Mouse (Mus musculus) heart, embryonic 11.5 days (tissue): Measurements from ENCODE around the gene Hist1h2bm. TPM values are rescaled to one million over a fixed set of nuclear protein-coding genes. Genes with fewer than 3 reads are reported as not detected.
"Not testable (repeated sequence)": the region's sequence is repeated elsewhere in the genome, so short reads cannot be mapped to it uniquely, and the experiment has no call there.

ENCODE experiments used
- ATAC-seq: fragments of 200-750 bp; cut with Nextera tagmentation; replicated peaks from 2 replicates; pipeline ENCODE4 v1.8.0; 2017; ENCODE audit warnings: moderate library complexity; ENCODE audit not compliant: insufficient number of reproducible peaks, low FRiP score, low TSS enrichment
- H3K27ac ChIP-seq: fragments of 300-500 bp; sonication (generic); 2 replicates; pipeline ENCODE4 v1.5.1; 2014; ENCODE audit warnings: mild to moderate bottlenecking, low read depth, low read length
- H3K27me3 ChIP-seq: fragments of 300-500 bp; sonication (generic); 2 replicates; pipeline ENCODE4 v1.6.1; 2014; ENCODE audit warnings: mild to moderate bottlenecking, low read length, mixed read lengths; ENCODE audit not compliant: control insufficient read depth, insufficient read depth
- H3K36me3 ChIP-seq: fragments of 300-500 bp; sonication (generic); 2 replicates; pipeline ENCODE4 v1.6.1; 2014; ENCODE audit warnings: mild to moderate bottlenecking, low read length, moderate library complexity, mixed read lengths; ENCODE audit not compliant: control insufficient read depth, insufficient read depth
- H3K4me1 ChIP-seq: fragments of 300-500 bp; sonication (generic); 2 replicates; pipeline ENCODE4 v1.6.1; 2014; ENCODE audit warnings: low read length; ENCODE audit not compliant: control insufficient read depth, insufficient read depth
- H3K4me2 ChIP-seq: fragments of 300-500 bp; sonication (generic); 2 replicates; pipeline ENCODE4 v1.6.1; 2014; ENCODE audit warnings: mild to moderate bottlenecking, moderate library complexity
- H3K4me3 ChIP-seq: fragments of 300-500 bp; sonication (generic); 2 replicates; pipeline ENCODE4 v1.5.1; 2014; ENCODE audit warnings: low read depth, low read length
- H3K9ac ChIP-seq: fragments of 300-500 bp; sonication (generic); 2 replicates; pipeline ENCODE4 v1.6.1; 2014; ENCODE audit warnings: mild to moderate bottlenecking, low read depth, low read length, moderate library complexity
- H3K9me3 ChIP-seq: fragments of 300-500 bp; sonication (generic); replicated peaks from 2 replicates; pipeline ENCODE4 v1.6.1; 2016; ENCODE audit warnings: low read length; ENCODE audit not compliant: control insufficient read depth
- WGBS: fragments of 180-500 bp; shearing (Covaris S2); extraction: QIAGEN DNeasy Blood & Tissue Kit; methylation state at CpG from one replicate; pipeline ENCODE4 v1.1.7; 2014; ENCODE audit not compliant: insufficient replicate concordance; 5-methylcytosine and 5-hydroxymethylcytosine counted together
- polyA plus RNA-seq: library from polyadenylated mRNA; unstranded; fragments of >200 nt; fragmentation: Nextera tagmentation; extraction: Ambion mirVana; gene quantifications from 2 replicates; pipeline ENCODE4 v1.2.1, GENCODE M21; 2014

The Hist1h2bm gene
- polyA plus RNA-seq, 1 experiment from 2014 or later: 1.4 TPM

GRCm38 (mm10) chr13:21722993-21723836 lies 1.4 kb downstream of the Hist1h2bm start:
- no peak overlapping the region for H3K9ac ChIP-seq
- H3K27me3 ChIP-seq: no peaks in the 10 kb centered on the region
- no peak overlapping the region for H3K27ac ChIP-seq
- peak overlapping the region; percentile 31; the same call in 1 of the 2 replicates for H3K4me2 ChIP-seq
- no peak overlapping the region for H3K4me3 ChIP-seq
- no peak for ATAC-seq
- H3K36me3 ChIP-seq: no peaks in the 10 kb centered on the region
- no peaks in the 10 kb centered on the region for H3K9me3 ChIP-seq
- H3K4me1 ChIP-seq: peaks cover 8% of the 10 kb centered on the region
- WGBS: 40% methylated on average over 5 of the region's 5 CpGs

- H3K9me3 ChIP-seq: no peaks in the 10 kb centered on the region
- no peak overlapping the region for H3K27ac ChIP-seq
- ATAC-seq: no peak
- no peaks in the 10 kb centered on the region for H3K36me3 ChIP-seq
- H3K4me1 ChIP-seq: no peaks in the 10 kb centered on the region
- H3K27me3 ChIP-seq: no peaks in the 10 kb centered on the region
- H3K4me3 ChIP-seq: no peak overlapping the region
- no peak overlapping the region for H3K4me2 ChIP-seq
- H3K9ac ChIP-seq: no peak overlapping the region
- WGBS: 33% methylated on average over 11 of the region's 11 CpGs
These were observed 6.2 kb downstream of the Hist1h2bm start for GRCm38 (mm10) chr13:21727948-21728572.

GRCm38 (mm10) chr13:21729544-21729943 lies 7.7 kb downstream of the Hist1h2bm start:
- 68% methylated on average over 1 of the region's 1 CpGs for WGBS

GRCm38 (mm10) chr13:21733466-21733865 lies 11.6 kb downstream of the Hist1h2bm start:
- H3K27me3 ChIP-seq: no peaks in the 10 kb centered on the region
- H3K9ac ChIP-seq: peak overlapping the region; percentile 1; the same call in 1 of the 2 replicates
- WGBS: 57% methylated on average over 5 of the region's 5 CpGs
- no peak overlapping the region for H3K4me3 ChIP-seq
- 0 out of 2 replicates have a peak, but pooled peaks have one; percentile 25 for ATAC-seq
- H3K36me3 ChIP-seq: no peaks in the 10 kb centered on the region
- no peaks in the 10 kb centered on the region for H3K4me1 ChIP-seq
- no peak overlapping the region for H3K27ac ChIP-seq
- H3K4me2 ChIP-seq: no peak overlapping the region
- no peaks in the 10 kb centered on the region for H3K9me3 ChIP-seq

More at GRCm38 (mm10) chr13:21729544-21729943, 7.7 kb downstream of the Hist1h2bm start:
- H3K9ac ChIP-seq: no peak overlapping the region
- H3K27me3 ChIP-seq: no peaks in the 10 kb centered on the region
- H3K27ac ChIP-seq: no peak overlapping the region
- H3K9me3 ChIP-seq: no peaks in the 10 kb centered on the region
- H3K4me2 ChIP-seq: no peak overlapping the region
- no peak for ATAC-seq
- no peaks in the 10 kb centered on the region for H3K4me1 ChIP-seq
- no peaks in the 10 kb centered on the region for H3K36me3 ChIP-seq
- no peak overlapping the region for H3K4me3 ChIP-seq

- Histone ChIP-seq H3K4me3 (peak overlapping the region; percentile 51), H3K27ac (peak overlapping the region; percentile 95), H3K27me3 (no peaks in the 10 kb centered on the region), H3K9me3 (no peaks in the 10 kb centered on the region), H3K9ac (peak overlapping the region; percentile 79), H3K4me2 (peak overlapping the region; percentile 78), H3K4me1 (no peaks in the 10 kb centered on the region), H3K36me3 (no peaks in the 10 kb centered on the region)
- under 1% methylated on average over 21 of the region's 21 CpGs for whole genome bisulfite sequencing
- peak; percentile 69 for ATAC-seq
These were observed 12.4 kb downstream of the Hist1h2bm start for GRCm38 (mm10) chr13:21734010-21734905.

GRCm38 (mm10) chr13:21734906-21735767 lies 13.3 kb downstream of the Hist1h2bm start, which contains the start of gene Hist1h4j:
Gene Hist1h4j (plus strand): TSS chr13:21735064.
- H3K36me3 ChIP-seq, H3K27me3 ChIP-seq, H3K9me3 ChIP-seq, H3K4me1 ChIP-seq: not testable (repeated sequence)
- Histone ChIP-seq H3K9ac (peak within 1 kb of the TSS; percentile 79), H3K4me2 (peak within 1 kb of the TSS; percentile 78), H3K4me3 (peak within 1 kb of the TSS; percentile 51), H3K27ac (peak within 1 kb of the TSS; percentile 95)
- ATAC-seq: peak; percentile 91
- under 1% methylated on average over 39 of the region's 56 CpGs for WGBS

- H3K27me3 ChIP-seq: no peaks in the 10 kb centered on the region
- WGBS: 77% methylated on average over 1 of the region's 1 CpGs
- no peak for ATAC-seq
- H3K4me2 ChIP-seq: no peak overlapping the region
- no peak overlapping the region for H3K27ac ChIP-seq
- no peaks in the 10 kb centered on the region for H3K9me3 ChIP-seq
- H3K4me3 ChIP-seq: no peak overlapping the region
- H3K4me1 ChIP-seq: peaks cover 3% of the 10 kb centered on the region; the same call in 1 of the 2 replicates
- no peaks in the 10 kb centered on the region for H3K36me3 ChIP-seq
- no peak overlapping the region for H3K9ac ChIP-seq
These were observed 23.2 kb downstream of the Hist1h2bm start for GRCm38 (mm10) chr13:21745006-21745405.
